Mouse (Mus musculus): ENCODE measurements around the gene Kcnc1.

The Kcnc1 gene

GRCm38 (mm10) chr7:46422052-46422763 is 25.9 kb downstream of the Kcnc1 start:
- DNase-seq (ENCODE audit: low spot score), result no peak

- DNase-seq (ENCODE audit: low spot score), result peak; percentile 72
Observed at GRCm38 (mm10) chr7:46422764-46423412, 26.6 kb downstream of the Kcnc1 start.

GRCm38 (mm10) chr7:46423951-46424350 is 27.7 kb downstream of the Kcnc1 start:
- DNase-seq (ENCODE audit: low spot score), result no peak

GRCm38 (mm10) chr7:46425012-46425411 is 28.7 kb downstream of the Kcnc1 start:
- DNase-seq (ENCODE audit: low spot score), result no peak

- DNase-seq (ENCODE audit: low spot score), result peak; percentile 31
Observed at GRCm38 (mm10) chr7:46433874-46434273, 37.6 kb downstream of the Kcnc1 start.

GRCm38 (mm10) chr7:46435833-46436232 is 39.5 kb downstream of the Kcnc1 start:
- no peak for DNase-seq (ENCODE audit: low spot score)

- no peak for DNase-seq (ENCODE audit: low spot score)
Observed at GRCm38 (mm10) chr7:46438537-46439141, 42.3 kb downstream of the Kcnc1 start.

GRCm38 (mm10) chr7:46443163-46443562 is 46.9 kb downstream of the Kcnc1 start:
- no peak for DNase-seq (ENCODE audit: low spot score)

- no peak for DNase-seq (ENCODE audit: low spot score)
Observed at GRCm38 (mm10) chr7:46445896-46446295, 49.6 kb downstream of the Kcnc1 start.

- no peak for DNase-seq (ENCODE audit: low spot score)
Observed at GRCm38 (mm10) chr7:46447473-46448165, 51.3 kb downstream of the Kcnc1 start.

- peak; percentile 44 for DNase-seq (ENCODE audit: low spot score)
Observed at GRCm38 (mm10) chr7:46448922-46449645, 52.8 kb downstream of the Kcnc1 start.

GRCm38 (mm10) chr7:46453930-46454679 is 57.8 kb downstream of the Kcnc1 start:
- DNase-seq (ENCODE audit: low spot score), result peak; percentile 69

- no peak for DNase-seq (ENCODE audit: low spot score)
Observed at GRCm38 (mm10) chr7:46457889-46458288, 61.6 kb downstream of the Kcnc1 start.

- DNase-seq (ENCODE audit: low spot score), result no peak
Observed at GRCm38 (mm10) chr7:46459200-46459599, 62.9 kb downstream of the Kcnc1 start.

GRCm38 (mm10) chr7:46459605-46460245 is 63.4 kb downstream of the Kcnc1 start:
- DNase-seq (ENCODE audit: low spot score), result no peak

- DNase-seq (ENCODE audit: low spot score), result no peak
Observed at GRCm38 (mm10) chr7:46462287-46462686, 66.0 kb downstream of the Kcnc1 start.

GRCm38 (mm10) chr7:46463136-46463535 is 66.8 kb downstream of the Kcnc1 start:
- no peak for DNase-seq (ENCODE audit: low spot score)

- DNase-seq (ENCODE audit: low spot score), result no peak
Observed at GRCm38 (mm10) chr7:46466422-46466981, 70.2 kb downstream of the Kcnc1 start.

- DNase-seq (ENCODE audit: low spot score), result no peak
Observed at GRCm38 (mm10) chr7:46469542-46469941, 73.2 kb downstream of the Kcnc1 start.

GRCm38 (mm10) chr7:46471054-46471737 is 74.9 kb downstream of the Kcnc1 start:
- DNase-seq (ENCODE audit: low spot score), result no peak
